Mouse (Mus musculus) CD4-positive, CD25-positive, alpha-beta regulatory T cell, adult 2 months (primary cell): ENCODE data around the gene Tifab.
"Not testable (repeated sequence)": the region's sequence is repeated elsewhere in the genome, so short reads cannot be mapped to it uniquely, and the experiment has no call there.

Experiments used
- DNase-seq: peaks from one replicate; pipeline ENCODE4 v3.0.0-alpha.2; 2012; ENCODE audit warnings: low read depth, low spot score

Gene Tifab

DNA sequence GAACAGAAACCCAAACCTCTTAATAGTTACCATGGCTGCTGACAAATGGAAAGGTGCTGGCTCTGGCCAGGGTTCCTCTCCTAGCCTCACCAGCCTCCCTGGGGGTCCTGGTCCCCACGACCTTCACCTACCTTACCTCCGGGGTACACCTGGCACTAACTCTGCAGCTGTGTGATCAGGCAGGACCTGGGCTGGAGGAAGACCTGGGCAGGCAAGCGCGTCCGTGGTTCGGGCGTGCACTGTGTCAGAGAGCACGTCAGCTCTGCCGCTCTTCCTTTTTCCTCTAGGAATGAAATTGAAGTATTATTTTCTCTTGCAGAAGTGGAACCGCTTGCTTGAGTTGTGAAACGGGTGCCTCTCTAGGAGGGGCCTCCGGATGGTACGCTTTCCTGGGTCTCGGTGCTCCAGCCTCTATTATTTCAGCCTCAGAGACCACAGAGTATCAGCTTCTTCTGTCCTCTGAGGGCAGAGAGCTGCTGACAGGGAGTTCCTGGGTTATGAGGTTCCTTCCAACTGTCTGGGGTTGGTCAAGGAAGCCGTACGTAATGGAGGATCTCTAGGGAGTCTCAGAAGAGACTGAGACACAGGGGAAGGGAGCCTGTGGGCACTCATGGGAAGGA lies at the start of gene Tifab:
Gene Tifab, minus strand, starts transcription at position 470 of the 620 bp plus-strand sequence.
- DNase-seq: no peak

DNA sequence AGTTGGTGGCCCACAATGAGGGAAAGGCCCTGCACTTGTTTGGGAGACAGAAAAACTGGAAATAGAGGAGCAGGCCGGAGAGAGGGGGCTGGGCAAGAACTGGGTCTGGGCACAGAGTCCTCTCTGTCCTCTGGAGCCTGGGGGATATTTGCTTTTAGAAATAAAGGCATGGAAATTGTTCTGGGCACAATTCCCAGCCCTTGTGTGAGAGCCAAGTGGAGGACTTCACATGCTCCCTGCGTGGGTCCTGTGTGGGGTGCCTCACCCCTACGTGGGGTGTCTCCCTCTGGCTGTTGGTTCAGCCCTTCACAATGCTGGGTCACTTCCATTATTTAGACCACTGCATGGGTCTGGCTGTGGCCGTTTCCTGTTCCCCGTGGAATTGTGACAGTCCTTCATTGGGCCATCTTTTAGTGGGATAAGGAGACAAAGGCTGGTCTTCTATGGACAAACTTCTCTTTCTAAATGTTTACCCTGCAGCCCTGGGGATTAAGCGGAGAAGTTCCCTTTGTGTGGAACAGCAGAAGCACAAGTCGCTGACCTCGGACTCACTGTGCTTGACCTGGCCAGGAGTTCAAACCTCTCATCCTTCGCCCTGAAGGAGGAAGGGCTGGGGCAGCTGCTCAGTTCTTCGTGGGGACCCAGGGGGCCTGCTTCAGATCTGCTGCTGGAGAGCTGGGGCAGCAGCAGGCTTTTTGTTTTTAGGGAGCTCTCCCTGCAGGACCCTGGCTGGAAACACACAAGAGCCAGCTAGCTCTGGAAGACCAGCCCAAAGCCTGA lies 47.7 kb upstream of the Tifab start:
- no peak for DNase-seq

DNA sequence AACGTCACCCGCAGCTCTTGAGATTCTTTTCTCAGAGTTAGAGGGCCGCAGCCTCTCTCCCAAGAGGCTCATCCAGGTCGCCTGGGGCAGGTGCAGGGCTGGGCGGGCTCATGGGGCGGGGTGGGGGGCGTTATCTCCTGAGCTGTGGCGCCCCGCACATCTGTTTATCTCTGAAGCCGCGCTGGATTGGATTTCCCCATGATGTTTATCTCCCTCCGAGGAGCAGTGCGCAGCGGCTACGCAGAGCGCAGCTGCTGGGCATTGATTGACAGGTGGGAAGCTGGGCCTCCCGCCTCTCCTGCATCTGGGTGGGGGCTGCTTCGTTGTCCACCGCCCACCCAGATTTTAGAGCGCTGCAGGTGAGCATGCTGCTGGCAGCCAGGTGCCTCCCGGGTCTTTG lies 44.9 kb upstream of the Tifab start:
- no peak for DNase-seq

DNA sequence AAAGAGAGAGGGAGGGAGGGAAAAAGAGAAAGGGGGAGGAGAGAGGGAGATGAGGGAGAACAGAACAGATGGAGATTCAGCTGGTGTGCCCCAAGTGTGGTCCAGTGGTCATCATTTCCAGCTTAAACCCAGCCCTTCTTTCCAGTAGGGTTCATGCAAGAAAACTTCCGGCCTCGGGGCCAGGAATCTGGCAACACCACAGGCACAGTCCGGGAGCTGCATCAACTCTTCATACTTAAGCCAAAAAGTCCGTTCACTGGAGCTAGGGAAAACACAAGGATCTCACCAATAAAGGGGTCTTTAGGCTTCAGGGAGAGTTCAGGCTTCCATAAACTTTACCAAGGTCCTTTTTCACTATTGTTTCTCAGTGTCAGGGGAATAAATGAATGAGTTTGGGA lies 44.2 kb upstream of the Tifab start:
- no peak for DNase-seq

DNA sequence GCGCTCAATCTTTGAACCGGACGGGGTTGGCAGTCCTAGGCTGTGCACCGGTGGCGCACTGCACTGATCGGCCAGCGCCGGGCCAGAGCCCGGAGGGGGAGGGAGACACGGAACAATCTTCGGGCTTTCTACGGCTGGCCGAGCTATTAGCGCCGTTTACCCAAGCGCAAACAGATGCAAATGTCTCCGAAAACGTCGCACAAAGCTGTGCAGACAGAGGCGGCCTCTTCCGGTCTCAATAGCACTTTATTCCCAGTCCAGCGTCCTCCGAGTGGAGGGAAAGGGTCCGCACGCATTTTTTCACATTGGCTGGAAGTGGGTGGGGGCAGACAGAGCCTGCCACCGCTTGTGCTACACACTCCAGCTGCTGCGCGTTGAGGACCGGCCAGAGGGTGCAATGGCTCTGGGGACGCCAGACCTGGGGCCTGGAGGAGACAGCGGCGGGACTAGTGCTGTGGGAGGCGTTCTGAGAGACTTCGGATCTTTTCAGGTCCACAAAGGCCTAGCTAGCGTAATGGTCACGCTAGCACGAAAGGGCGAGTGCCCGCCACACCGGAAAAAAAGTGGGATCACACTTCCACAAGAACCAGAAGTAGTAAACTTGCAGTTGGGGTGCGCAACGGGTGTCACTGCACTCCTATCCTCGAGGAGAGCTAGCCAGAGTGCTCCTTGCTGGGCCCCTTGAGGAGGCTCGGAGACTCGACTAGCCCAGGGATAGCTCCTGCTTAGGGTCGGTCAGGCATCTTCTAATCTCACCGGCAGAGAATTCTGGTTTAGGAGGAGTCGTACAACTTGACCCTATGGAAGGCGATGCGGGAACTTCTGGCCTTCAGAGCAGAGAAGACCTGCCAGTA lies 43.5 kb upstream of the Tifab start:
- DNase-seq: no peak

DNA sequence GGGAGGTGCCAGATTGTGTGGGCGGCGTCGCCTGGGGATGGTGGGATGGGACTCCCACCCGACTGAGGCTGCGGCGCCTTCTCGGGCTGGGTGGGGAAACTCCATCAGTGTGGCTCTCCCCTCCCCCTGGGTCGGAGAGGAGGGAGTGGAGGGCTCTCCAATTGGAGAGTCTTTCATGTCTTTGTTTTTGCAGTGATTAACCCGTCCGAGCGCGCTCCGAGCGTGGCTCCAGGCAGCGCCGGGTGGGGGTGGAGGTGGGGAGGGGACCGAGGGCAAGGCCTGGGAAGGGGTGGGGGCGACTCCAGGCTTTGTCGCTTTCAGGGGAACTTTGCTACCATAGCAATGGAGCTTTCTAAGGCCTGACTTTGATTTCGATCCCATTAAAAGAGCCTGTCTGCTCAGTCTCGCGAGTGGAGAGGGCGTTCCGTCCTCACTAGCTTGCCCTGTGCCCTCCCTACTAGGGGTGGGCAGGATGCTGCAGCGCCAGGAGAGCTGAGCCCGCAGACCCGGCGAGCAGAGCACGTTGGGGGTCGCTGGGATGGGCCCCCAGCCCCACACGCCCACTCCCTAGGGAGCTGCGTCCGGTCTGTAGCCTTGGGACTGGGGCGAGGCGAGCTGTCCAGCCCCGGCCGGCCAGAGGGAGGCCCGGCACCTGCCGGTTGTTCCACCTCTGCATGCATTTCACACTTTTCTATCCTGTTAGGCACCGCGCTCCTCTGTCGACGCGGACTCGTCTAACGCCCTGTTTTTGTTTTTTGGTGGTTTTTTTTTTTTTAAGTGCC lies 42.6 kb upstream of the Tifab start:
- DNase-seq: no peak

DNA sequence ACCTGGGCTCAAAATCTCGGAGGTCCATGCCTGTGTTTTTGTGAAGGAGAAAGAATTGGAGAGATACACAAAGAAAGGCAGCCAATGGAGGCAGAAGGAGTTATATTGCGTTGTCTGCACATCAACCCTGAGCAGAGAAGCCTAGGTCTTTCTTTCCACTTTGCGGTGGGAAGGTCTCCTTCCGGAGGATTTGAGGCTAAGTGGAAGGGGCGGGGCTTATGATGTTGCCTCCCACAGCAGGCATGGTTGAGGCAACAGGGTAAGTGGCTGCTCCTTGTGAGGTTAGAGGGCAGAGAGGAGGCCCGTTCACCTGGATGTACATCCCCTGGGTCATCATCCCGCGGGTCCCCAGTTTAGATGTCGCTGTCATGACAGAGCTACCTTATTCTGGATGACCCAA lies 40.6 kb upstream of the Tifab start:
- peak; percentile 71 for DNase-seq

DNA sequence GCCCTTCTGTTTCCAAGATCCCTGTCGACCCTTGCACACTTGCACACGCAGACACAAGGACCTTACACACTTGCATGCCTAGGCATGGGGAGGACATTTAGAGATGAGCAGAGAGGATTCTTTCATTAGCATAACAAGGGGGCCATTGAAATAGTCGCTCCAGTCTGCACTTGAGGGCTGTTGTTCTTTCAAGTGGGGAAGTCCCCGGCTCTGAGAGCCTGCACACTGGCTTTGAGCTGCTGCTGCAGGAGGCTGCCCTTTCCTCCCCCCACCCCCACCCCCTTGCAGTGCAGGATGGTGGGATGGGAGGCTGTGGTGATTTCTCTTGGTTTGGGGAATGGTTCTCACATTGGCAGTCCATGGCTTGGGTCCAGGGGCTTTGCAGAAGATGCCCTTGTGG lies 37.4 kb upstream of the Tifab start:
- DNase-seq: peak; percentile 30

DNA sequence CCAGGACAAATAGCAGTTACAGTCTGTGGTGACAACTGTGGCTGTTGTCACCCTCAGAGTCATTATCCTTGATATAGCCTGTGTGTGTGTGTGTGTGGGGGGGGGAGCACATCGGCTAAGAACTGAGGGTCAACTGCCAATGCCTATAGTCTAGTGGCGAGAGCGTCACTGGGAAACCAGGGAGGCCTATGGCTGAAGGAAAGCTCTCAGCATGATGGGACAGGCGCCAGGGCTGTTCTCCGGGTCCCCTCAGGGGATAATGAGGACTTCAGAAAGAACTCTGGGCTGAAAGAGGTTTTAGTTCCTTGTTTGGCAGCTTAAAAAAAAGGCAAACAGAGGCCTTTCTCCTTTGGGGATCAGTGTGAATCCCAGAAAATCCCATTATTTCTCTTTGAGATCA lies 35.9 kb upstream of the Tifab start:
- no peak for DNase-seq

DNA sequence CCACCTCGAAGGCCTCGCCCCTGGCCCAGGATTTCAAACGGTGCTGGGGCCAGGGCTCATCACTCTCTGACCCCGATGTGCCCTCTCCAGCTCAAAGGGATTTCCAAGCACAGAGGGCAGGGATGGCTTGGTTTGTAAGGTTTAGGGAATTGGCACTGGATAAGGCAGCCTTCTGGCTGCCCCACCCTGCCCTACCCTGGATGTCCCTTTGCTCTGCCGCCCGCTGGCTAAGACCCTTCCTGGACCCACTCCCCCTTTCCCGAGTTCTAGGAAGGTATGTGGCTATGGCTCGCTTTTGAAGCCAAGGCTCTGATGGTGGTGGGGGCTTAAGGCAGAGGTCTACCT lies 30.4 kb upstream of the Tifab start:
- DNase-seq: no peak

DNA sequence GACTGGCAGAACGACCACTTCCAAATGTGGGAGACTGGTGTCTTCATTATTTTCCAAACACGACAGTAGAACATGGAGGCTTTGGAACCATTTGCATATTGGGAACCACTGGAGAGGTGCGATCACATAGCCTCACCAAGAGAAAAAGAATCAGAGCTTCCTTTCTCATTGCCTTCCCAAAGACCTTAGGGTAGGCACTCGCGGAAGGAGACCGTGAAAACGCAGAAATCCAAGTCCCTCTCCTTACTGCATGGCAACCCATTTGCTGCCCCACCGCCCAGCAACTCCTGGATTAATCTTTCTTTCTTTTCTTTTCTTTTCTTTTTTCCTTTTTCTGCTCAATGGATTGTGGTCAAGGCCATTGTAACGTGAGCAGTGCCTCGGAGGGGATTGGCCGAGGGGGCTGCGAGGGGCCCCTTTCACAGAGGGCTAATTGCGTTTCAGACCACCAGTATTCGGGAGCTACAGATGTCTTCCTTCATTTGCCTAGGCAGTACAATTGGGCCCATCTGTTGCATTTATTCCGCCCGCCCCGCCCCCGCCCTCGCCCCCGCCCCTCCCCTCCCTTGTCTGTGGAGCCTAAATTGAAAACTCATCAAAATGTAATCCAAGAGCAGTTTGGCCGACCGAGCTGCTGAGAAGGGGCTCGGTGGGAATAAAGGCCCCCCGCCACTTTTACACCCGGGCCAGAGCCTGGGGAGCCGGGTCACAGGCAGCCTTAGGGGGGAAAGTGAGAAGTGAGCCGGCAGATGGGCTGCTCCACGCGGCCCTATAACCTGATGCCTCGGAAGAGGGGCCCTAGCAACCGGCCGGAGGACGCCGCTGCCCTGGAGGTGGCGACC lies 29.8 kb upstream of the Tifab start:
- no peak for DNase-seq

DNA sequence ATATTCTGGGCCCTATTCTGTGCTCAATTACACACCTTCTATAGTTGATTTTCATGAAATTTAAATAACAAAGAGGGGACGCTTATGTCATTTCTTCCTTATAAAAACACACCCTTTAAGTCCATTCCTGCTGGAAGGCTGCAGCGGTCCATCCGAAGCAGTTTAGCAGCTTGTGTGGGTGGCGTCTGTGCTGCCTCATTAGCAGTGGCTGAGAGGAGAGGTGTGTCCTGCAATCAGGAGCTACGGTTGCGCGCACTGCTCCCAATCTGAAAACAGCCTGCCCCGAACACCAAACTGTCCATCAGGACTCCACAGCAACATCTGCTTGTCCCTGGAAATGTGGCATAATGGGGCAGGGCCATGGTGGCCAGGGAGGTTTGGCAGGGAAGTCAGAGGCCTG lies 20.8 kb upstream of the Tifab start:
- no peak for DNase-seq

DNA sequence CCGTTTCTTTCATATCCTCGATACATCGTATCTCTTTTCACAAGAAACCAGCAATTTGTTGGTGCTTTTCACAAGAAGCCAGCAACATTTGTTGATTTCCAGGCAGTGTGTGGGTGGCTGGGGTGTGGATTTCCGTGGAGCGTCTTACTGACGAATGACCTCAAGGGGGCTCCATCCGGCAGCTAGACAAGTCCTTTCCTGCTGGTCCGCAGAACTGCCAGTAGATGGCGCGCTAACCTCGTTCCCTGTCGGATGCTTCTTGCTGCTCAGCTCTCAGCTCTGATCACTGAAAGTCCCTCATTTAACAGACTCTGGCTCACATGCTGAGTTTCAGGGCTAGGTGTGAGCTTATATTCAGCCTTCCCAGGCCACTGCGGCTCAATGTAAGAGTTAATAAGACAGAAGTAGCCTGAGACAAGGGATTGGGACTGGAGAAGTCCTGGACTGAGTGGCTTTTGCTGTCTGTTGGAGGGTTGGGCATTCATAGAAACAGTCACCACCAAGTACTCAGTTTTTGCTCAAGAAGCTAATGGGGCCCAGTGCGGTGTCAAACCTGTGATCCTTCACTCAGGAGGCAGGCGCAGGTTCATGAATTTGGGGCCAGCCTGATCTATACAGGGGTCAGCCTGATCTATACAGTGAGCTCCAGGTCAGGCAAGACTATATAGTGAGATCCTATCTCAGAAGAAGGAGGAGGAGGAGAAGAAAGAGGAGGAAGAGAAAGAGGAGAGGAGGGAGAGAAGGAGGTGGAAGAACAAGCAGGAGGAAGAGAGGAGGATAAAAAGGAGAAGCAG lies 19.0 kb upstream of the Tifab start:
- DNase-seq: peak; percentile 98

DNA sequence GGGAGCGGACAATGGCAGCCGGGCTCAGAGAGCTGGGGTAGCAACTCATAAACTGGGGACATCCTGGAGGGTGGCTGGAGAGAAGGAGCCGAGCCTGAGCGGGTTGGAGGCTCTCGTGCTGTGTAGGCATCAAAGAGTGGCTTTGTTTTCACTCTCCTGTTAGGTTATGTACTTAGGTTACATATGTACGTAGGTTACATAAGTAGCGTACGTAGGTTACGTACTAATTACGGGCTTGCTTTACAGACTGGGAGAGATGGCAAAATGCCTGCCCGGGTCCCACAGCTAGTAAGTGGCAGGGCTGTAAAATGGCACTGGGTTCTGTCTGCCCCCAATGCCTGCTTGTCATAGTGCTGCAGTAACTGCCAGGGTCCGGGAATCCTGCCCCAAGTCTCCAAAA lies 18.3 kb upstream of the Tifab start:
- DNase-seq: peak; percentile 11

DNA sequence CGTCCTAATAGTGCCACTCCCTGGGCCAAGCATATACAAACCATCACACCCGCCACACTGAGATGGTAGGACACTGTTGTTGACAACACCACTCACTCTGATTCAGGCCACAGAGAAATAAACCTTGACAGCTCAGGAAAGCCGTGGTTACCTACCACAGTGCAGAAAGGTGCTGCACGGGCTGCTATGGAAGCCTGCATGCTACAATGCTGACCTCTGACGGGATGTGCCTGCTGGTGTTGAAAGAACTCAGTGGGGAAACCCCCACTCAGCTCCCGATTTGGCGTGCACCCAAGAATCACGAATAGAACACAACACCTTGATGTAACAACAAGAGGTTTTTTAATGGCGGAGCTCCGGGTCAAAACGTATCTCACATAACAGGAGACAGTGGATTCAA lies 17.1 kb upstream of the Tifab start:
- peak; percentile 61 for DNase-seq

DNA sequence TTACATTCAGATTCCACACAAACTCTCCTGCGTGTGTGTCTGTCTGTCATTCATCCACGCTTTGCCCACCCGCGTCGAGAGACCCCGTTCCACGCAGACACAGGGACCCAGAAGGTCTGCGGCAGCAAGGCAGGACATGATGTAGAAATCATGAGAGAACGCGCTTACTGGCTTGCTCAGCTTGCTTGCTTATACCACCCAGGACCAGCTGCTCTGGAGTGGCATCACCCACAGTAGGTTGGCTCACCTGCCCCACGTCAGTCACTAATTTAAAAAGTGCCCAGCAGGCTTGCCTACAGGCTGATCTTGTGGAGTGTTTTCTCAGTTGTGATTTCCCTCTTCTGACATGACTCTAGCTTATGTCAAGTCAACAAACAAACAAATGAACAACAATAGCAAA lies 15.5 kb upstream of the Tifab start:
- not testable (repeated sequence) for DNase-seq

DNA sequence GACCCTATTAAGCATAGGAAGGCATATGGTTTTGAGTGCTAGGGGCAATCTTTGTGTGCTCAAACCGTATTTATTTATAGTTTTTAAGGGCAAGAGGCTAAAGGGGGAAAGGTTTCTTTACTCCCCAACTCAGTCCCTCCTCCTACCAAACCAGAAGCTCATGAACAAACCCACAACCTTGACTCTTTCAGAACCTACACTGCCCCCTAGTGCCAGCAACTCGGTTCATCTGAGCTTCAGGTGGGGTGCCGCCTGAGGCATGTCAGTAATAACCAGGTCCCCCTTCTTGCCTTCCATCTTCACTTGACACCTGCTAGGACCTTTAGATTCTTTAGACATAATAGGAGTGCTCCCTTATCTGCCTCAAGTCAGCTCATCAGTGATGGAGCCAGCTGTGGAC lies 12.5 kb upstream of the Tifab start:
- DNase-seq: peak; percentile 75

DNA sequence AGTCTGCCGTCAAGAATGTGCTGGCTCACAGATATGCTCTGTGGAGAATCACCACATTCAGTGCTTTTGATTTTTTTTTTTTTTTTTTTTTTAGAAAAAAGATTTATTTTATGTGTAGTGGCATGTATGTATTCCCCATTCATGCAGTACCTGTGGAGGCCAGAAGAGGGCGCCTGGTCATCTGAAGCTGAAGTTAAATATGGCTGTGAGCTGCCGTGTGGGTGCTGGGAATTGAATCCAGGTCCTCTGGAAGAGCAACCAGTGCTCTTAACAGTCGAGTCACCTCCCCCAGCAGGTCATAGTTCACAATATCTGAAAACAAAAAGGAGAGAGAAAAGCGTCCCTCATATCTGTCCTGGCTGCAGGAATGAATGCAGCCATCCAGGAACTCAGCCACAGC lies 11.0 kb upstream of the Tifab start:
- peak; percentile 59 for DNase-seq

DNA sequence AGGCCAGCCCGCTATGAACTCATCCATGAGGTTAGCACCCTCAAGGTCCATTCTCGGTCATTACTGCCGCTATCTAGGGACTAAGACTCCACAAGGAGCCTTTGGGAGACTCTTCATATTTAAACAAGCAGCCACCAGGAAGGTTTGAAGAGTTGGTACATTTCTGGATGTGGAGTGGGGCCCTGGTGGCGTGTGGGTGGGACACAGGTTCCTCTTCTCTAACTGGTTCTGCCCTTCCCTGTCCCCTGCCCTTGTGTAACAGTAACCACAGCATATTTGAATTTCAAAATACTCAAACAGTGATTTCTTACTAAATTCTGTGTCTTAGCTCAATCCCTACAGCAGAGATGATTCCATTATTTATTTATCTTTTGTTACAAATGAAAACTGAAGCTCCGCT lies 5.0 kb upstream of the Tifab start:
- no peak for DNase-seq

DNA sequence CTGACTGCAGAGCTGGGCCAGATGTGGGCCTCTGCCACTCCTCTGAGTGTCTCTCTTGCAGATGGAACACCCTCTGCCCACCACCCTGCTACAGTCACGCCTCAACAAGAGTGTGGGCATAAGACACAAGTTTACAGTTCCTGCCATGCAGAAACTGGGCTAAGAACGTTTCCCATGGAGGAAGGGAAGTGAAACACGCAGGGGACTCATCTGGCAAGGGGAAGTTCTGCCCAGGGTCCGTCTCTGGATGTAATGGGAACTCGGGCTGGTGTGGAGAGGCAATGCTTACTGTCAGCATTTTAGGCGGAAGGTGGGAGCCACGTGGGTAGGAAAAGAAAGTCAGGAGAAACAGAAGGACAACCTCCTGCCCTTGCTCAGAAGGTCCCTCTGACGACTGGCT lies 2.7 kb upstream of the Tifab start:
- no peak for DNase-seq
